Comparison of ENCODE assay signal across 16 mouse cellular contexts in the genomic region with DNA sequence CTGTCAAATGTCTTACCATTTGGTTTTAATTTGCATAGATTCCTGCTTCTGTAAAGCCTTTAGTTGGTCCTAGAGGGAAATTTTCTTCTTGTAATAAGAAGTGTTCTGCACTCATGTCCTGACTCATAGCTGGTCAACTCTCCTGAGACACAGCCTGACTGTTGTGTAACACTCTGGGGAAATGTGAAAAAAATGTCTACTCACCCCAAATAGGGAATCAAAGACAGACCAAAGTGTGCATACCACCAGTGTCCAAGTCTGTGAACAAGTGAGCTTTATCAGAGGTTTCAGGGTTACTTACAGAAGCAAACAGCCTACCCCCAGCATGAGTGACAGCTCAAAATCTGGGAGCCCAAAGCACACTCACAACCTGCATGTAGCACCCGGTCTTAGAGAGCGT. TPM values are rescaled to one million over a fixed set of nuclear protein-coding genes. Genes with fewer than 3 reads are reported as not detected.
DNase-seq lines count a peak whose midpoint lies in the region; ATAC-seq and TF ChIP-seq lines count a peak whose summit lies in the region.
"Had no signal": no experiment of that assay in that cellular context is flagged by ENCODE, and none has a peak within 500 bp of the region (broad histone marks: within the 10 kb centered on the region; RNA-seq: fewer than 3 reads in every experiment).

No protein-coding gene starts in this region.

- no peak overlapping the region for H3K4me2 ChIP-seq in liver, postnatal 0 days (ENCODE audit: low read depth, low read length)
- H3K4me2 ChIP-seq: embryonic facial prominence, embryonic 13.5 days; neural tube, embryonic 13.5 days had no signal

- H3K36me3 ChIP-seq in liver, postnatal 0 days (replicated peaks; ENCODE audit: insufficient read depth, low read length) = no peaks in the 10 kb centered on the region
- H3K36me3 ChIP-seq: embryonic facial prominence, embryonic 13.5 days; hindbrain, embryonic 10.5 days; neural tube, embryonic 13.5 days had no signal

- H3K27ac ChIP-seq in liver, postnatal 0 days (ENCODE audit: low read depth) = peak overlapping the region; percentile 62
- H3K27ac ChIP-seq in left cerebral cortex, adult 2 months = no peak overlapping the region
- H3K27ac ChIP-seq: embryonic facial prominence, embryonic 13.5 days; hindbrain, embryonic 10.5 days; liver, embryonic 14.5 days; neural tube, embryonic 13.5 days had no signal

- H3K4me1 ChIP-seq in lung, adult 2 months (ENCODE audit: control insufficient read depth, insufficient read depth, low read length) = peaks cover 3% of the 10 kb centered on the region; the same call in 1 of the 2 replicates
- 0 out of 2 replicates have a peak, but pooled peaks cover 6% of the 10 kb centered on the region for H3K4me1 ChIP-seq in liver, postnatal 0 days (ENCODE audit: insufficient read depth)

- TF ChIP-seq POLR2A in lung, adult 2 months (IDR thresholded peaks at IDR 0.05; ENCODE audit: borderline replicate concordance, extremely low read depth, low read depth, low read length) = no peak

- 74% methylated on average over 2 of the region's 2 CpGs for WGBS in lung, adult 2 months
- WGBS in liver, postnatal 0 days (ENCODE audit: insufficient replicate concordance) = 62% methylated on average over 2 of the region's 2 CpGs

- no peaks in the 10 kb centered on the region; the same call in 1 of the 2 replicates for H3K27me3 ChIP-seq in liver, postnatal 0 days (ENCODE audit: insufficient read depth, low read length)

- intact Hi-C loops in left cerebral cortex, adult 2 months (cut with DNase I) = loop anchor here (5.0 kb wide), 2 partner anchors 38 to 128 kb away; a partner anchor contains a TSS

- no peak overlapping the region for H3K9ac ChIP-seq in liver, postnatal 0 days (replicated peaks)
- H3K9ac ChIP-seq: embryonic facial prominence, embryonic 13.5 days; liver, embryonic 14.5 days; neural tube, embryonic 13.5 days had no signal

- H3K9me3 ChIP-seq in liver, postnatal 0 days (ENCODE audit: low read length) = no peaks in the 10 kb centered on the region
- H3K9me3 ChIP-seq: hindbrain, embryonic 10.5 days had no signal

- TF ChIP-seq CTCF in lung, adult 2 months (IDR thresholded peaks at IDR 0.05; ENCODE audit: insufficient read depth, low read length) = no peak
- TF ChIP-seq CTCF in liver, postnatal 0 days (IDR thresholded peaks at IDR 0.05; ENCODE audit: low read depth) = no peak
- TF ChIP-seq CTCF in left cerebral cortex, adult 2 months (IDR thresholded peaks at IDR 0.05) = no peak

- peak; percentile 37; the same call in 1 of the 2 replicates for ATAC-seq in liver, postnatal 0 days

- peak; percentile 39 for DNase-seq in adrenal gland, adult 2 months
- DNase-seq in adrenal gland, postnatal 25 days = no peak
- peak; percentile 52 for DNase-seq in lung, postnatal 36 days
- DNase-seq in lung, adult 2 months = no peak
- no peak for DNase-seq in liver, postnatal 0 days
- no peak for DNase-seq in cerebellum, postnatal 14 days
- DNase-seq in adrenal gland, postnatal 10 days = no peak
- DNase-seq in left cerebral cortex, adult 2 months (ENCODE audit: extremely low spot score in 1 of 2, low spot score in 2 of 2) = no peak
- DNase-seq: cerebellum, adult 8-10 months; kidney, adult 18-20 months; kidney, postnatal 4 days; right cerebral cortex, postnatal 14 days had no signal

- no peak for TF ChIP-seq EP300 in liver, postnatal 0 days (IDR thresholded peaks at IDR 0.05; ENCODE audit: low read depth)

- H3K4me3 ChIP-seq in lung, adult 2 months (replicated peaks; ENCODE audit: extremely low read depth, low read depth, low read length) = no peak overlapping the region
- no peak overlapping the region for H3K4me3 ChIP-seq in liver, postnatal 0 days (ENCODE audit: low read depth, low read length)
- H3K4me3 ChIP-seq in left cerebral cortex, adult 2 months = no peak overlapping the region
- H3K4me3 ChIP-seq: embryonic facial prominence, embryonic 13.5 days; hindbrain, embryonic 10.5 days; neural tube, embryonic 13.5 days had no signal

RNA-seq across cellular contexts. Expression of a gene that starts 4.1 kb away (rescaled TPM):
- total RNA-seq in adrenal gland, adult 2 months (2021) = 10 to 100 TPM in 1 of 2 experiments, 1 to 10 TPM in 1; 8.8 to 14.3 TPM
- 31.8 and 42.4 TPM in 2 replicates for polyA plus RNA-seq in adrenal gland, adult 2 months (2012; rRNA removed)
- total RNA-seq in adrenal gland, postnatal 25 days (2021) = 6.0 and 6.2 TPM in 2 replicates
- 52.3 and 58.3 TPM in 2 replicates for polyA plus RNA-seq in lung, adult 2 months (2012; rRNA removed)
- polyA plus RNA-seq in liver, postnatal 0 days (2015; fragmentation: Nextera tagmentation; extraction: Ambion mirVana) = 27.3 and 30.0 TPM in 2 replicates
- total RNA-seq in adrenal gland, postnatal 10 days (2021) = 10 to 100 TPM; 13.4 to 15.5 TPM
- 10 to 100 TPM; 68.7 to 71.2 TPM for total RNA-seq in left cerebral cortex, adult 2 months (2021)

RNA-seq across cellular contexts. Expression of a gene that starts 40.2 kb away (rescaled TPM):
- total RNA-seq in adrenal gland, adult 2 months (2021) = 10 to 100 TPM; 51.1 to 59.4 TPM
- 40.7 and 40.9 TPM in 2 replicates for polyA plus RNA-seq in adrenal gland, adult 2 months (2012; rRNA removed)
- total RNA-seq in adrenal gland, postnatal 25 days (2021) = 42.9 and 45.9 TPM in 2 replicates
- polyA plus RNA-seq in lung, adult 2 months (2012; rRNA removed) = 18.3 and 25.4 TPM in 2 replicates
- polyA plus RNA-seq in liver, postnatal 0 days (2015; fragmentation: Nextera tagmentation; extraction: Ambion mirVana) = 9.0 and 9.2 TPM in 2 replicates
- total RNA-seq in adrenal gland, postnatal 10 days (2021) = 10 to 100 TPM; 37.8 to 47.6 TPM
- total RNA-seq in left cerebral cortex, adult 2 months (2021) = 10 to 100 TPM; 75.8 to 77.6 TPM

RNA-seq across cellular contexts. Expression of a gene that starts 44.6 kb away (rescaled TPM):
- 100 to 1,000 TPM in 1 of 2 experiments, 10 to 100 TPM in 1; 78.2 to 158 TPM for total RNA-seq in adrenal gland, adult 2 months (2021)
- 170 and 236 TPM in 2 replicates for polyA plus RNA-seq in adrenal gland, adult 2 months (2012; rRNA removed)
- total RNA-seq in adrenal gland, postnatal 25 days (2021) = 90.6 and 91.1 TPM in 2 replicates
- polyA plus RNA-seq in lung, adult 2 months (2012; rRNA removed) = 257 and 302 TPM in 2 replicates
- 68.4 and 73.4 TPM in 2 replicates for polyA plus RNA-seq in liver, postnatal 0 days (2015; fragmentation: Nextera tagmentation; extraction: Ambion mirVana)
- 100 to 1,000 TPM; 102 to 104 TPM for total RNA-seq in adrenal gland, postnatal 10 days (2021)
- 10 to 100 TPM; 59.3 to 61.7 TPM for total RNA-seq in left cerebral cortex, adult 2 months (2021)

RNA-seq across cellular contexts. Expression of a gene that starts 55.0 kb away (rescaled TPM):
- total RNA-seq in adrenal gland, adult 2 months (2021) = 10 to 100 TPM; 31.1 to 43.0 TPM
- 75.8 and 77.4 TPM in 2 replicates for polyA plus RNA-seq in adrenal gland, adult 2 months (2012; rRNA removed)
- 34.9 and 41.2 TPM in 2 replicates for total RNA-seq in adrenal gland, postnatal 25 days (2021)
- polyA plus RNA-seq in lung, adult 2 months (2012; rRNA removed) = 23.4 and 27.0 TPM in 2 replicates
- polyA plus RNA-seq in liver, postnatal 0 days (2015; fragmentation: Nextera tagmentation; extraction: Ambion mirVana) = 59.5 and 64.3 TPM in 2 replicates
- total RNA-seq in adrenal gland, postnatal 10 days (2021) = 10 to 100 TPM; 60.2 to 62.6 TPM
- total RNA-seq in left cerebral cortex, adult 2 months (2021) = 1 to 10 TPM; 6.5 to 6.6 TPM

Comparison
In these comparisons a context has a peak if more than half of its experiments do, and no peak if none do; other contexts are left out.
1. DNase-seq: peak in adrenal gland, adult 2 months (single experiment) and lung, postnatal 36 days (single experiment); none in adrenal gland, postnatal 25 days (single experiment), lung, adult 2 months (single experiment), liver, postnatal 0 days (single experiment), cerebellum, postnatal 14 days (0 of 2), adrenal gland, postnatal 10 days (single experiment) and left cerebral cortex, adult 2 months (0 of 2).